Mouse (Mus musculus) fibroblast of lung, adult 2 months (primary cell): ENCODE data around the gene Vmn1r100.
"Not testable (repeated sequence)": the region's sequence is repeated elsewhere in the genome, so short reads cannot be mapped to it uniquely, and the experiment has no call there.

Source experiments
- DNase-seq: peaks from one replicate; pipeline ENCODE4 v3.0.0-alpha.2; 2011; ENCODE audit warnings: low read depth

Gene Vmn1r100

DNA sequence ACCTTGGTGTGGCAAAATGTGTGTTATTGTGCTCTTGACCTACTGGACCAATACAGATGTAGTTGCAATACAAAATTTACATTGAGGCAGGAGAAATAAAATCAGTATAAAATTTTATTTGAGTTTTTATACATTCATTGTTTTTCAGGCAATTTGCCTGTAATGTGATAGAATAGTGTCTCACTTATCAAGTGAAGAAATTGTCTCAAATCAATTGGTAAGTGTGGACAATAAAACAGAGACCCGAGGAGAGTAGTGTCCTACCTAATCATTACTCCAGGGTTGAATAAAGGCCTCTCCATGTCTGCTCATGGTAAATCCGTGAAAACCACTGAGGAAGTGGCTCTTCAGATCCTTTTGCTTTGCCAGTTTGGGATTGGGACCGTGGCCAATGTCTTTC, at the start of gene Vmn1r100:
Vmn1r100 (plus strand) TSS at position 301 of the 400 bp plus-strand sequence.
- DNase-seq = not testable (repeated sequence)

DNA sequence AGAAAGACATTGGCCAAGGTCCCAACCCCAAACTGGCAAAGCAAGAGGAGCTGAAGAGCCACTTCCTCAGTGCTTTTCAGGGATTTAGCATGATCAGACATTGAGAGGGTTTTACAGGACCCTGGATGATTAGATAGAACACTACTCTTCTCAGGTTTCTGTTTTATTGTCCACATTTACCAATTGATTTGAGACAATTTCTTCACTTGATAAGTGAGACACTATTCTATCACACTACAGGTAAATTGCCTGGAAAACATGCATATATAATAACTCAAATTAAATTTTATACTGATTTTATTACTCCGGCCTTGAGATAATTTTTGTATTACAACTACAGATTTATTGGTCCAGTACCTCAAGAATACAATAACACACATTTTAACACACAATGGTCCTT, 42.4 kb upstream of the Vmn1r100 start, which contains the start of gene Gm5728:
Gm5728 (minus strand) TSS at position 101 of the 400 bp plus-strand sequence.
- not testable (repeated sequence) for DNase-seq

DNA sequence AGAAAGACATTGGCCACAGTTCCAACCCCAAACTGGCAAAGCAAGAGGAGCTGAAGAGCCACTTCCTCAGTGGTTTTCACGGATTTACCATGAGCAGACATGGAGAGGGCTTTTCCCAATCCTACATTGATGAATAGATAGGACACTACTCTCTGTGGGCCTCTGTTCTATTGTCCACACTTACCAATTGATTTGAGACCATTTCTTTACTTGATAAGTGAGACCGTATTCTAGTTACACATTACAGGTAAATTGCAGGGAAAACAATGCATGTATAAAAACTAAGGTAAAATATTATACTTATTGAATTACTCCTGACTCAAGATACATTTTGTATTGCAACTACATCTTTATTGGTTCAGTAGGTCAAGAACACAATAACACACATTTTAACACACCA, 24.8 kb downstream of the Vmn1r100 start, which contains the start of gene Vmn1r101:
Vmn1r101 (minus strand) TSS at position 101 of the 400 bp plus-strand sequence.
- DNase-seq = not testable (repeated sequence)
